Mouse (Mus musculus): ENCODE data around the gene Atrnl1. TPM values are rescaled to one million over a fixed set of nuclear protein-coding genes. Genes with fewer than 3 reads are reported as not detected.

Atrnl1 gene
- polyA plus RNA-seq, 1 experiment, result 6.9 TPM

DNA sequence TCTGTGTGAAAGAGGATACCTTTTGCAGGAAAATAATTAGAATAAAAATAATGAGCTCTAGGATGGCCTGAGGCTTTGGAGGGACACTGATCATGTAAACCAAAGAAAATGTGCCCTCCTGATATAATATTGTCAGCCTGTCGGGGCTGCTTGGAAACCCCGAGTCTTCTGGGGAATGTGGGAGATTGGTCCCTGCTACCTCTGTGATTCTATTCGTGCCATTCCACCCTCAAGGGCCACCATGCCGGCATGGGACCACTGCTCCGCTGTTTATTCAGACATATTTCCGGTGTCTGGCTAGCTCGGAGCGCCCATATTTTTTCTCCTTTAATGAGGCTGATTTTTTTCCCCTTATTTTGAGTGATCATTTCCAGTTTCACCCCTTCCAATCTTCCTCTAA lies 11.7 kb upstream of the Atrnl1 start:
- no peaks in the 10 kb centered on the region for H3K4me1 ChIP-seq (ENCODE audit: control insufficient read depth, insufficient read depth, insufficient read length, low read length)
- H3K27ac ChIP-seq (replicated peaks; ENCODE audit: low read depth, low read length), result no peak overlapping the region
- no peak overlapping the region for H3K4me3 ChIP-seq (ENCODE audit: insufficient read depth, low read depth, low read length)

GRCm38 (mm10) chr19:57600233-57600929 lies 10.5 kb upstream of the Atrnl1 start:
- Histone ChIP-seq H3K4me3 (ENCODE audit: insufficient read depth, low read depth, low read length) (no peak overlapping the region), H3K4me1 (ENCODE audit: control insufficient read depth, insufficient read depth, insufficient read length, low read length) (no peaks in the 10 kb centered on the region), H3K27ac (replicated peaks; ENCODE audit: low read depth, low read length) (no peak overlapping the region)

DNA sequence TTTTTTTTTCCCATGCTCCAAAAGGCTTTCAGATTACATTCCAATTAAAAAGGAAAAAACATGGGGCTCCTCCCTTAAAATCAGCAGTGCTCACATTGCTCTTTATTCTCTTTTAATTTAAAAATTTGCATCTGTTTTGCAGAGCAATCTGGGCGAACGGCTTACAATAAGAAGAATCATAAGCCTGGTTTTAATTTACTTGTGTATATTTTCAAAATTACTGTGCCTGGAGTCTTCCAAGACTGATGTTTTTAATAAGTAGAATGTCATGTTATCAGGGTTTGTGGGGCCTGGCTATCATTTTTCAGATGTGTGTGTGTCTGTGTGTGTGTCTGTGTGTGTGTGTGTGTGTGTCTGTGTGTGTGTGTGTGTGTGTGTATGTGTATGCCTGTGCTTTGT lies 9.9 kb upstream of the Atrnl1 start:
- Histone ChIP-seq H3K4me1 (ENCODE audit: control insufficient read depth, insufficient read depth, insufficient read length, low read length) (no peaks in the 10 kb centered on the region), H3K27ac (replicated peaks; ENCODE audit: low read depth, low read length) (no peak overlapping the region), H3K4me3 (ENCODE audit: insufficient read depth, low read depth, low read length) (no peak overlapping the region)

- Histone ChIP-seq H3K4me1 (ENCODE audit: control insufficient read depth, insufficient read depth, insufficient read length, low read length) (no peaks in the 10 kb centered on the region), H3K27ac (replicated peaks; ENCODE audit: low read depth, low read length) (no peak overlapping the region), H3K4me3 (ENCODE audit: insufficient read depth, low read depth, low read length) (no peak overlapping the region)
Observed at GRCm38 (mm10) chr19:57603593-57603992, 7.2 kb upstream of the Atrnl1 start.

GRCm38 (mm10) chr19:57605941-57606340 lies 4.9 kb upstream of the Atrnl1 start:
- Histone ChIP-seq H3K27ac (replicated peaks; ENCODE audit: low read depth, low read length) (no peak overlapping the region), H3K4me1 (ENCODE audit: control insufficient read depth, insufficient read depth, insufficient read length, low read length) (no peaks in the 10 kb centered on the region), H3K4me3 (ENCODE audit: insufficient read depth, low read depth, low read length) (no peak overlapping the region)

GRCm38 (mm10) chr19:57606351-57606750 lies 4.5 kb upstream of the Atrnl1 start:
- Histone ChIP-seq H3K27ac (replicated peaks; ENCODE audit: low read depth, low read length) (no peak overlapping the region), H3K4me1 (ENCODE audit: control insufficient read depth, insufficient read depth, insufficient read length, low read length) (no peaks in the 10 kb centered on the region), H3K4me3 (ENCODE audit: insufficient read depth, low read depth, low read length) (no peak overlapping the region)

DNA sequence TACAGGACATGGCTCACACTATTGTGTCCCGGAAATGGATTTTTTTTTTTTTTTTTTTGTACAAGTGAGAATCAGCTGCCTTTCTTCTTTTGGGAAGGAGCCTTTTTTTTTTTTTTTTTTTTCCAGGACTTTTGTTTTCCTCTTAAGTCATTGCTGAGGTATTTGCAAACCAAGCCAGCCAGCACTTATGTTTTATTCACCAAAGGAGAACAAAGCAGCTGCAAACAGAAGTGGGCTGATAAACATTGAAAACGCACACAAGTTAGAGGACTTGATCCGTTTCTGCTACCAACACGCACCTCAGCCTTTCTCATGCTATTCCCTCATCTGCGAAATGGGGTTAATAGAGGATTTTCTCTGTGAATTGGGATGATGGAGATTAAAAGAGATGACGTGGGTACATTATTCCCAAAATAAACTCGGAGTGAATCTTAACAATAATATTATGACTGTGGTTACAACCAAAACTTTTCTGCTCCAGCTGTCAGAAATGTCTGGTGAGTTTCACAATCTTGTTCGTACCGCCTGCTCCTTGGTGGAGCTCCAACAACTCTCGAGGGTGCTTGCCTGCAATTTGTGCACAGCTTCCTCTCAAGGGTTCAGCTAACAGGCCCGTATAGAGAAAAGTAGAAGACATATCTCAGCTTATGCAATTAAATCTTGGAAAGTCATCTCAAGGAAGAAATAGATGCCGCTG lies 1.3 kb upstream of the Atrnl1 start:
- Histone ChIP-seq H3K4me3 (ENCODE audit: insufficient read depth, low read depth, low read length) (peak overlapping the region; percentile 81), H3K4me1 (ENCODE audit: control insufficient read depth, insufficient read depth, insufficient read length, low read length) (no peaks in the 10 kb centered on the region), H3K27ac (replicated peaks; ENCODE audit: low read depth, low read length) (peak overlapping the region; percentile 37)

- Histone ChIP-seq H3K27ac (replicated peaks; ENCODE audit: low read depth, low read length) (peak overlapping the region; percentile 97), H3K4me1 (ENCODE audit: control insufficient read depth, insufficient read depth, insufficient read length, low read length) (no peaks in the 10 kb centered on the region), H3K4me3 (ENCODE audit: insufficient read depth, low read depth, low read length) (peak overlapping the region; percentile 81)
Observed at GRCm38 (mm10) chr19:57610058-57610475, 767 bp upstream of the Atrnl1 start.

GRCm38 (mm10) chr19:57611291-57612178 lies 701 bp downstream of the Atrnl1 start:
- Histone ChIP-seq H3K4me1 (ENCODE audit: control insufficient read depth, insufficient read depth, insufficient read length, low read length) (no peaks in the 10 kb centered on the region), H3K27ac (replicated peaks; ENCODE audit: low read depth, low read length) (no peak overlapping the region), H3K4me3 (ENCODE audit: insufficient read depth, low read depth, low read length) (peak overlapping the region; percentile 81)

DNA sequence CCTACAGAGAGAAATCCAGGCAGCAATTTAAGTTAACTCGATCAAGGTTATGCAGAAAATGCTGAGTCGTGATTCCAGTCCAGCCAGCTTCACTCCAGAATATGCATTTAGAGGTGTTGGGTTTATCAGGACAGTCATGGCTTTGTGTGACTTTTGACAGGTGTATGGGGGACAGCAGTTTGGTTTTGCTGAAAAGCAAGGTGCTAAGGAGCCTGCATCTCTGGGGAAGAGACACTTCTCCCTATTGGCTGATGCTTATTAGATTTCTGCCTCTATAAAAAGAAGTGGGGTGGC lies 1.3 kb downstream of the Atrnl1 start:
- no peaks in the 10 kb centered on the region for H3K4me1 ChIP-seq (ENCODE audit: control insufficient read depth, insufficient read depth, insufficient read length, low read length)
- H3K27ac ChIP-seq (replicated peaks; ENCODE audit: low read depth, low read length), result no peak overlapping the region
- H3K4me3 ChIP-seq (ENCODE audit: insufficient read depth, low read depth, low read length), result peak overlapping the region; percentile 81

DNA sequence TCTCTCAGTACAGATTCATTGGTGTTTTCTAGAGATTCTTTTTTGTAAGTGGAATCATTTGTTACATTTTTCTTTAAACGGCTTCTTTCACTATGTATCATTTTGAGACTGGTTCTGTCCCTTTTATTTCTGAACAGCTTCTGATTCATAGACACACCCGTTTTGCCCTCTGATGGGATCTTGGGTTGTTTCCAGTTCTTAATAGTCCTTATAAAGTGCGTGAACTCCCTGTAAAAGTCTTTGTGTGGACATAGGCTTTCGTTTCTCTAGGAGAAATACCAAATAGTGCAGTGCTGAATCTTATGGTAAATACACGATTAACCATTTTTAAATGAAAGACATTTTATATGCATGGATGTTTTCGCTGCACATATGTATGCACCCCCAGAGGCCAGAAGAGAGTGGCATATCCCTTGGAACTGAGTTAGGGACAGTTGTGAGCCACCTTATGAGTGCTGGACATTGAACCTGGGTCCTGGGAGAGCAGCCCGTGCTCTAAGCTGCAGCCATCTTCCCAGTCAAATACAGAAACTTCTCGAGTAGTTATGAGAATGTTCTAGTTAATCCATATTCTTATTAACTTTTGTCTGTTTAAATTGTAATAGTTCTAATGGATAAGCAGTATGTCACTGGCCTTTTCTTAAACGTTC lies 5.3 kb downstream of the Atrnl1 start:
- no peak overlapping the region for H3K4me3 ChIP-seq (ENCODE audit: insufficient read depth, low read depth, low read length)
- H3K4me1 ChIP-seq (ENCODE audit: control insufficient read depth, insufficient read depth, insufficient read length, low read length), result no peaks in the 10 kb centered on the region
- no peak overlapping the region for H3K27ac ChIP-seq (replicated peaks; ENCODE audit: low read depth, low read length)

DNA sequence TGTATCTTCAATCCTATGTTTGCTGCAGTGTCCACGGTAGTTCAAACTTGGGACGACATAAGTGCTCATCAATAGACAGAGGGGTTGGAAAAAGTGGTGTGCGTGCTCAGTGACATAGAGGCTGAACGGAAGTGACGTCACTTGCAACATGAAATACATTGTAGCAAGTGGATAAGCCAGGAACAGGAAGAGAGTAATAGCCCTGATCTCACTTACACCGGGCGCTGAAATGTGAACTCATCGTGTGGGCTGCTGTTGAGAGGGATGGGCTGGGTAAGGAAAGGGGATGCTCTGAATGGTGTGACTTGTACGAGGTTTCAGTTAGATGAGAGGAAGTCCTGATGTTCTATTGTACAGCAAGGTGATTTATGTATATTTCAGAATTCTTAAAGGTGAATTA lies 8.3 kb downstream of the Atrnl1 start:
- H3K27ac ChIP-seq (replicated peaks; ENCODE audit: low read depth, low read length), result no peak overlapping the region
- no peaks in the 10 kb centered on the region for H3K4me1 ChIP-seq (ENCODE audit: control insufficient read depth, insufficient read depth, insufficient read length, low read length)
- no peak overlapping the region for H3K4me3 ChIP-seq (ENCODE audit: insufficient read depth, low read depth, low read length)

GRCm38 (mm10) chr19:57621814-57622213 lies 11.0 kb downstream of the Atrnl1 start:
- H3K4me3 ChIP-seq (ENCODE audit: insufficient read depth, low read depth, low read length), result peak overlapping the region; percentile 25; the same call in 1 of the 2 replicates
- H3K27ac ChIP-seq (replicated peaks; ENCODE audit: low read depth, low read length), result no peak overlapping the region
- H3K4me1 ChIP-seq (ENCODE audit: control insufficient read depth, insufficient read depth, insufficient read length, low read length), result no peaks in the 10 kb centered on the region

DNA sequence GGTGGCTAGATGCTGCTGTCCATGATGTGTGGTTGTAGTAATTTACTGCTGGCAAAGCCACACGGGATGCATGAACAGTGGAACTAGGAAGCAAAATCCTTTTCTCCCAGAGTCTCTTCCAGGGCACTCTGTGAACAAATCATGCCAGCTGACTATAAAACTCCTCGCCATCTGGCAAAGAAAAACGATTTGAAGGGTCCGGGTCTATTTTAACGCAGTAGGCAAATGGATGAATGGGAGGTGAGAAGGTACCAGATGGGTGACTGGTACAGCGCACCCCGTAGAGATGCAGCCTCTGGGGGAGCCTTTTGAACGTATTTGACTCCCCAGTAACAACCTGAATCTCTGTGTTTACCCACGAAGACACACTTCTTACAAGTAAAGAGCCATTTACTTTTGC lies 14.9 kb downstream of the Atrnl1 start:
- no peaks in the 10 kb centered on the region for H3K4me1 ChIP-seq (ENCODE audit: control insufficient read depth, insufficient read depth, insufficient read length, low read length)
- no peak overlapping the region for H3K27ac ChIP-seq (replicated peaks; ENCODE audit: low read depth, low read length)
- no peak overlapping the region for H3K4me3 ChIP-seq (ENCODE audit: insufficient read depth, low read depth, low read length)

DNA sequence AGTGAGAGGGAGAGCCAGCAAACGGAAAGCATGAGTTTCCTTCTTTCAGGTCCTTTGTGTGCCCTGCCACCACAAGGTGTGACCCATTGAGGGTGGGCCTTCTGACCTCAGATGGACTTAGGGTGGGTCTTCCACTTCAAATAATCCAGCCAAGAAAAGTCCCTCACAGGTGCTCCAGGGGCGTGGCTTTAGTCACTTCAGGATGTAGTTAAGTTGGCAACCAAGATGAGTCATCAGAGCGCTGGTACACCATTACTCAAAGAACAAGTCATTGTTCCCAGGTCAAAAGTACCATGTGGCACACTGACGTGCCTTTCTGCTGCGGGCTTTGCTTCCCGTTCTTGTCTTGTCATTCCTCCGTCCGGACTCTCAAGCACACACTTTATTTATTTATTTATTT lies 16.4 kb downstream of the Atrnl1 start:
- no peaks in the 10 kb centered on the region for H3K4me1 ChIP-seq (ENCODE audit: control insufficient read depth, insufficient read depth, insufficient read length, low read length)
- H3K4me3 ChIP-seq (ENCODE audit: insufficient read depth, low read depth, low read length), result no peak overlapping the region
- H3K27ac ChIP-seq (replicated peaks; ENCODE audit: low read depth, low read length), result no peak overlapping the region
